Mouse (Mus musculus) gastrocnemius, adult 2 months (tissue): ENCODE measurements around the gene Ckap5. TPM values are rescaled to one million over a fixed set of nuclear protein-coding genes. Genes with fewer than 3 reads are reported as not detected.
A peak's percentile ranks its signal among the peaks of the same experiment; 100 is the strongest.
"Not testable (repeated sequence)": the region's sequence is repeated elsewhere in the genome, so short reads cannot be mapped to it uniquely, and the experiment has no call there.

ENCODE experiments used
- DNase-seq: peaks from one replicate; pipeline ENCODE4 v3.0.0; 2022
- H3K27ac ChIP-seq: fragments of 200-600 bp; 2 replicates; pipeline ENCODE4 v1.8.1; 2022; ENCODE audit warnings: mild to moderate bottlenecking
- H3K4me3 ChIP-seq: fragments of 200-600 bp; 2 replicates; pipeline ENCODE4 v1.8.1; 2022; ENCODE audit warnings: mild to moderate bottlenecking, moderate library complexity
- CTCF ChIP-seq: fragments of 200-600 bp; IDR thresholded peaks from 2 replicates; pipeline ENCODE4 v1.8.1; 2022; ENCODE audit warnings: antibody characterized with exemption, mild to moderate bottlenecking, moderate library complexity
- intact Hi-C: fragments of 180-260 bp; cut with DNase I; formaldehyde crosslinking; loops from one replicate; pipeline ENCODE4 v1.15.1; 2025
- long read RNA-seq, 2 experiments: library from polyadenylated mRNA; stranded (forward); transcript quantifications; one replicate each; pipeline ENCODE4 v2.0.0; 2021
- total RNA-seq, 2 experiments: library from RNA; stranded (reverse); gene quantifications; 2 replicates each; pipeline ENCODE4 v1.2.3; 2021

The Ckap5 gene
- total RNA-seq, result 10 to 100 TPM; 30.0 to 33.1 TPM
- long read RNA-seq, experiment 1, full-length matches to known transcripts, result 37 of 44 reads
- long read RNA-seq, experiment 1, partial matches to known transcripts, result 4 of 44 reads
- long read RNA-seq, experiment 1, other reads (novel, unspliced or antisense), result 3 of 44 reads
- long read RNA-seq, experiment 2, full-length matches to known transcripts, result 39 of 46 reads
- long read RNA-seq, experiment 2, partial matches to known transcripts, result 6 of 46 reads
- long read RNA-seq, experiment 2, other reads (novel, unspliced or antisense), result 1 of 46 reads

GRCm38 (mm10) chr2:91526294-91527146 lies at the start of gene Ckap5:
TSS of gene Ckap5 (plus strand) at chr2:91526762.
- intact Hi-C loops, result no loop called here
- DNase-seq, result peak; percentile 95
- peak within 1 kb of the TSS; percentile 94 for H3K4me3 ChIP-seq
- peak within 1 kb of the TSS; percentile 96 for H3K27ac ChIP-seq
- TF ChIP-seq CTCF, result peak; percentile 34

- H3K27ac ChIP-seq, result peak overlapping the region; percentile 62; the same call in 1 of the 2 replicates
- DNase-seq, result no peak
- no peak for TF ChIP-seq CTCF
- H3K4me3 ChIP-seq, result peak overlapping the region; percentile 11; the same call in 1 of the 2 replicates
- intact Hi-C loops, result loop anchor here (5.0 kb wide), 1 partner anchor 360 kb away; the partner anchor contains the start of gene Mybpc3
Observed at GRCm38 (mm10) chr2:91476841-91477240, 49.7 kb upstream of the Ckap5 start.

- no peak for TF ChIP-seq CTCF
- H3K4me3 ChIP-seq, result no peak overlapping the region
- H3K27ac ChIP-seq, result no peak overlapping the region
- intact Hi-C loops, result loop anchor here (2.0 kb wide), 1 partner anchor 24 kb away; the partner anchor contains the start of gene Lrp4
- DNase-seq, result no peak
Observed at GRCm38 (mm10) chr2:91480399-91480801, 46.2 kb upstream of the Ckap5 start.

- DNase-seq, result no peak
- no peak overlapping the region for H3K4me3 ChIP-seq
- no peak overlapping the region for H3K27ac ChIP-seq
- intact Hi-C loops, result loop anchor here (1.0 to 2.0 kb wide), 2 partner anchors 24 to 195 kb away; partner anchors contain the start of gene Lrp4
- peak; percentile 80 for TF ChIP-seq CTCF
Observed at GRCm38 (mm10) chr2:91480805-91481514, 45.6 kb upstream of the Ckap5 start.

GRCm38 (mm10) chr2:91484698-91485097 lies 41.9 kb upstream of the Ckap5 start:
- no peak for TF ChIP-seq CTCF
- no peak overlapping the region for H3K4me3 ChIP-seq
- no peak for DNase-seq
- intact Hi-C loops, result no loop called here
- no peak overlapping the region for H3K27ac ChIP-seq

GRCm38 (mm10) chr2:91485256-91485655 lies 41.3 kb upstream of the Ckap5 start:
- DNase-seq, result no peak
- Histone ChIP-seq H3K27ac (no peak overlapping the region), H3K4me3 (no peak overlapping the region)
- TF ChIP-seq CTCF, result no peak
- intact Hi-C loops, result no loop called here

- intact Hi-C loops, H3K4me3 ChIP-seq, DNase-seq, H3K27ac ChIP-seq: not testable (repeated sequence)
- TF ChIP-seq CTCF, result peak; percentile 60
Observed at GRCm38 (mm10) chr2:91487295-91487694, 39.3 kb upstream of the Ckap5 start.

GRCm38 (mm10) chr2:91492071-91492635 lies 34.4 kb upstream of the Ckap5 start:
- no peak for DNase-seq
- no peak for TF ChIP-seq CTCF
- Histone ChIP-seq H3K4me3 (no peak overlapping the region), H3K27ac (no peak overlapping the region)
- intact Hi-C loops, result no loop called here

GRCm38 (mm10) chr2:91493981-91494380 lies 32.6 kb upstream of the Ckap5 start:
- Histone ChIP-seq H3K27ac (no peak overlapping the region), H3K4me3 (no peak overlapping the region)
- no peak for DNase-seq
- intact Hi-C loops, result no loop called here
- no peak for TF ChIP-seq CTCF

- TF ChIP-seq CTCF, result no peak
- no peak for DNase-seq
- intact Hi-C loops, result no loop called here
- Histone ChIP-seq H3K27ac (no peak overlapping the region), H3K4me3 (no peak overlapping the region)
Observed at GRCm38 (mm10) chr2:91498093-91498719, 28.4 kb upstream of the Ckap5 start.

- no peak for DNase-seq
- Histone ChIP-seq H3K4me3 (no peak overlapping the region), H3K27ac (no peak overlapping the region)
- intact Hi-C loops, result no loop called here
- TF ChIP-seq CTCF, result no peak
Observed at GRCm38 (mm10) chr2:91508076-91508475, 18.5 kb upstream of the Ckap5 start.

- intact Hi-C loops, result no loop called here
- DNase-seq, result no peak
- no peak for TF ChIP-seq CTCF
- peak overlapping the region; percentile 51 for H3K27ac ChIP-seq
- H3K4me3 ChIP-seq, result no peak overlapping the region
Observed at GRCm38 (mm10) chr2:91517186-91517585, 9.4 kb upstream of the Ckap5 start.
